Mouse (Mus musculus) bone marrow macrophage, adult 2 months (primary cell): Measurements from ENCODE around the gene Kcnq2. TPM values are rescaled to one million over a fixed set of nuclear protein-coding genes. Genes with fewer than 3 reads are reported as not detected.

Source experiments
- H3K27ac ChIP-seq: 2 replicates; pipeline ENCODE4 v1.5.1; 2012; ENCODE audit warnings: low read depth, low read length; ENCODE audit not compliant: insufficient read depth
- H3K4me1 ChIP-seq: 2 replicates; pipeline ENCODE4 v1.6.1; 2012; ENCODE audit warnings: low read length; ENCODE audit not compliant: control insufficient read depth, insufficient read depth
- H3K4me3 ChIP-seq: 2 replicates; pipeline ENCODE4 v1.5.1; 2012; ENCODE audit warnings: mild to moderate bottlenecking, low read length, moderate library complexity; ENCODE audit not compliant: insufficient read depth
- CTCF ChIP-seq: IDR thresholded peaks from 2 replicates; pipeline ENCODE4 v1.5.1; 2012; ENCODE audit warnings: low read depth, mild to moderate bottlenecking, low read length, moderate library complexity
- POLR2A ChIP-seq: IDR thresholded peaks from 2 replicates; pipeline ENCODE4 v1.6.1; 2012; ENCODE audit warnings: mild to moderate bottlenecking, low read depth, low read length, borderline replicate concordance
- polyA plus RNA-seq: library from polyadenylated mRNA; stranded (reverse); fragments of >200 nt; gene quantifications from 2 replicates; pipeline ENCODE4 v1.2.4, GENCODE M21; 2012; ENCODE audit not compliant: missing spikeins, insufficient read depth, insufficient read length

The Kcnq2 gene
- polyA plus RNA-seq, 1 experiment = not detected

GRCm38 (mm10) chr2:181115367-181115766 lies 19.7 kb downstream of the Kcnq2 start:
- no peak overlapping the region for H3K4me3 ChIP-seq
- TF ChIP-seq CTCF (no peak), POLR2A (no peak)

GRCm38 (mm10) chr2:181113762-181114361 lies 21.2 kb downstream of the Kcnq2 start:
- no peak for TF ChIP-seq POLR2A
- no peak for TF ChIP-seq CTCF
- Histone ChIP-seq H3K27ac (no peak overlapping the region), H3K4me1 (no peaks in the 10 kb centered on the region), H3K4me3 (no peak overlapping the region)

More at GRCm38 (mm10) chr2:181115367-181115766, 19.7 kb downstream of the Kcnq2 start:
- Histone ChIP-seq H3K4me1 (no peaks in the 10 kb centered on the region), H3K27ac (no peak overlapping the region)

- TF ChIP-seq POLR2A = no peak
- no peak for TF ChIP-seq CTCF
- Histone ChIP-seq H3K4me1 (no peaks in the 10 kb centered on the region), H3K4me3 (no peak overlapping the region), H3K27ac (no peak overlapping the region)
These were observed 23.4 kb downstream of the Kcnq2 start for GRCm38 (mm10) chr2:181111665-181112064.

GRCm38 (mm10) chr2:181104111-181104510 lies 31.0 kb downstream of the Kcnq2 start:
- Histone ChIP-seq H3K27ac (no peak overlapping the region), H3K4me1 (no peaks in the 10 kb centered on the region), H3K4me3 (no peak overlapping the region)
- TF ChIP-seq POLR2A (no peak), CTCF (no peak)

- H3K27ac ChIP-seq = no peak overlapping the region
- H3K4me3 ChIP-seq = no peak overlapping the region
- H3K4me1 ChIP-seq = no peaks in the 10 kb centered on the region
- TF ChIP-seq POLR2A = no peak
- TF ChIP-seq CTCF = no peak
These were observed 32.9 kb downstream of the Kcnq2 start for GRCm38 (mm10) chr2:181102161-181102560.

GRCm38 (mm10) chr2:181101626-181102025 lies 33.5 kb downstream of the Kcnq2 start:
- Histone ChIP-seq H3K27ac (no peak overlapping the region), H3K4me3 (no peak overlapping the region), H3K4me1 (no peaks in the 10 kb centered on the region)
- TF ChIP-seq POLR2A (no peak), CTCF (no peak)

- H3K4me3 ChIP-seq = no peak overlapping the region
- no peak for TF ChIP-seq CTCF
- no peak for TF ChIP-seq POLR2A
- no peak overlapping the region for H3K27ac ChIP-seq
- H3K4me1 ChIP-seq = no peaks in the 10 kb centered on the region
These were observed 35.0 kb downstream of the Kcnq2 start for GRCm38 (mm10) chr2:181100087-181100486.

- TF ChIP-seq CTCF = no peak
- no peak for TF ChIP-seq POLR2A
These were observed 45.0 kb downstream of the Kcnq2 start for GRCm38 (mm10) chr2:181090123-181090522.

GRCm38 (mm10) chr2:181084997-181085396 lies 50.1 kb downstream of the Kcnq2 start:
- Histone ChIP-seq H3K4me1 (no peaks in the 10 kb centered on the region), H3K27ac (no peak overlapping the region), H3K4me3 (no peak overlapping the region)
- TF ChIP-seq POLR2A (no peak), CTCF (no peak)

More at GRCm38 (mm10) chr2:181090123-181090522, 45.0 kb downstream of the Kcnq2 start:
- Histone ChIP-seq H3K27ac (no peak overlapping the region), H3K4me3 (no peak overlapping the region), H3K4me1 (0 out of 2 replicates have a peak, but pooled peaks cover 3% of the 10 kb centered on the region)

- H3K4me3 ChIP-seq = no peak overlapping the region
- no peaks in the 10 kb centered on the region for H3K4me1 ChIP-seq
- TF ChIP-seq POLR2A = no peak
- no peak for TF ChIP-seq CTCF
- H3K27ac ChIP-seq = no peak overlapping the region
These were observed 51.2 kb downstream of the Kcnq2 start for GRCm38 (mm10) chr2:181083945-181084344.
